Mouse (Mus musculus) left cerebral cortex, adult 9 months (tissue): ENCODE results near the gene Chrdl2.

Experiments used
- DNase-seq, 2 experiments: peaks; one replicate each; pipeline ENCODE4 v3.0.0; 2022; ENCODE audit warnings: low spot score in 2 of 2

Gene Chrdl2

GRCm38 (mm10) chr7:99982256-99983242 is 23.4 kb upstream of the Chrdl2 start:
- DNase-seq: no peak

- DNase-seq: peak in 1 of 2 experiments; percentile 77
These were observed 17.2 kb upstream of the Chrdl2 start for GRCm38 (mm10) chr7:99988725-99989124.

- DNase-seq: no peak
These were observed 15.9 kb upstream of the Chrdl2 start for GRCm38 (mm10) chr7:99989844-99990760.

GRCm38 (mm10) chr7:99990990-99991707 is 14.8 kb upstream of the Chrdl2 start:
- DNase-seq: no peak

- DNase-seq: no peak
These were observed 12.8 kb upstream of the Chrdl2 start for GRCm38 (mm10) chr7:99993159-99993558.

GRCm38 (mm10) chr7:99995186-99995585 is 10.8 kb upstream of the Chrdl2 start:
- DNase-seq: no peak

- no peak for DNase-seq
These were observed 7.3 kb upstream of the Chrdl2 start for GRCm38 (mm10) chr7:99998668-99999067.

- no peak for DNase-seq
These were observed 2.2 kb upstream of the Chrdl2 start for GRCm38 (mm10) chr7:100003781-100004180.

GRCm38 (mm10) chr7:100006411-100006810 is 439 bp downstream of the Chrdl2 start:
- DNase-seq: no peak

- DNase-seq: no peak
These were observed 2.8 kb downstream of the Chrdl2 start for GRCm38 (mm10) chr7:100008765-100009164.

GRCm38 (mm10) chr7:100009640-100010039 is 3.7 kb downstream of the Chrdl2 start:
- peak in 1 of 2 experiments; percentile 57 for DNase-seq

- DNase-seq: no peak
These were observed 4.7 kb downstream of the Chrdl2 start for GRCm38 (mm10) chr7:100010711-100011110.

GRCm38 (mm10) chr7:100012085-100012484 is 6.1 kb downstream of the Chrdl2 start:
- no peak for DNase-seq

GRCm38 (mm10) chr7:100012515-100012914 is 6.5 kb downstream of the Chrdl2 start:
- no peak for DNase-seq

GRCm38 (mm10) chr7:100014123-100014600 is 8.2 kb downstream of the Chrdl2 start:
- DNase-seq: no peak

- DNase-seq: no peak
These were observed 11.1 kb downstream of the Chrdl2 start for GRCm38 (mm10) chr7:100017056-100017455.

- DNase-seq: no peak
These were observed 21.4 kb downstream of the Chrdl2 start for GRCm38 (mm10) chr7:100027353-100027752.

GRCm38 (mm10) chr7:100029307-100029706 is 23.3 kb downstream of the Chrdl2 start:
- DNase-seq: no peak

- no peak for DNase-seq
These were observed 25.2 kb downstream of the Chrdl2 start for GRCm38 (mm10) chr7:100030996-100031749.

GRCm38 (mm10) chr7:100033672-100034071 is 27.7 kb downstream of the Chrdl2 start:
- no peak for DNase-seq
